Mouse (Mus musculus) embryonic facial prominence, embryonic 13.5 days (tissue): ENCODE measurements around the gene Apbb2. TPM values are rescaled to one million over a fixed set of nuclear protein-coding genes. Genes with fewer than 3 reads are reported as not detected.

ENCODE experiments used
- ATAC-seq: fragments of 200-750 bp; cut with Nextera tagmentation; 2 replicates; pipeline ENCODE4 v1.8.0; 2017; ENCODE audit warnings: low read depth; ENCODE audit not compliant: insufficient number of reproducible peaks, insufficient read depth, low FRiP score, low TSS enrichment
- H3K27ac ChIP-seq: fragments of 300-500 bp; sonication (generic); 2 replicates; pipeline ENCODE4 v1.5.1; 2015; ENCODE audit warnings: moderate library complexity, mild to moderate bottlenecking, inconsistent platforms
- H3K27me3 ChIP-seq: fragments of 300-500 bp; sonication (generic); 2 replicates; pipeline ENCODE4 v1.6.1; 2015; ENCODE audit warnings: mild to moderate bottlenecking, inconsistent platforms
- H3K36me3 ChIP-seq: fragments of 300-500 bp; sonication (generic); 2 replicates; pipeline ENCODE4 v1.6.1; 2015; ENCODE audit warnings: mild to moderate bottlenecking, inconsistent platforms
- H3K4me1 ChIP-seq: fragments of 300-500 bp; sonication (generic); 2 replicates; pipeline ENCODE4 v1.6.1; 2015; ENCODE audit warnings: inconsistent platforms
- H3K4me2 ChIP-seq: fragments of 300-500 bp; sonication (generic); 2 replicates; pipeline ENCODE4 v1.6.1; 2015; ENCODE audit warnings: moderate library complexity, mild to moderate bottlenecking, inconsistent platforms
- H3K4me3 ChIP-seq: fragments of 300-500 bp; sonication (generic); 2 replicates; pipeline ENCODE4 v1.5.1; 2015; ENCODE audit warnings: mild to moderate bottlenecking, inconsistent platforms
- H3K9ac ChIP-seq: fragments of 300-500 bp; sonication (generic); 2 replicates; pipeline ENCODE4 v1.6.1; 2015; ENCODE audit warnings: mild to moderate bottlenecking, inconsistent platforms
- H3K9me3 ChIP-seq: fragments of 300-500 bp; sonication (generic); 2 replicates; pipeline ENCODE4 v1.6.1; 2016; ENCODE audit warnings: inconsistent platforms
- WGBS: fragments of 180-500 bp; shearing (Covaris S2); methylation state at CpG from one replicate; pipeline ENCODE4 v1.1.7; 2015; ENCODE audit warnings: mixed read lengths; 5-methylcytosine and 5-hydroxymethylcytosine counted together
- polyA plus RNA-seq: library from polyadenylated mRNA; unstranded; fragments of >200 nt; fragmentation: Nextera tagmentation; extraction: Ambion mirVana; gene quantifications from 2 replicates; pipeline ENCODE4 v1.2.1, GENCODE M21; 2015

Apbb2 gene
- polyA plus RNA-seq, 1 experiment from 2014 or later: 74.1 TPM

DNA sequence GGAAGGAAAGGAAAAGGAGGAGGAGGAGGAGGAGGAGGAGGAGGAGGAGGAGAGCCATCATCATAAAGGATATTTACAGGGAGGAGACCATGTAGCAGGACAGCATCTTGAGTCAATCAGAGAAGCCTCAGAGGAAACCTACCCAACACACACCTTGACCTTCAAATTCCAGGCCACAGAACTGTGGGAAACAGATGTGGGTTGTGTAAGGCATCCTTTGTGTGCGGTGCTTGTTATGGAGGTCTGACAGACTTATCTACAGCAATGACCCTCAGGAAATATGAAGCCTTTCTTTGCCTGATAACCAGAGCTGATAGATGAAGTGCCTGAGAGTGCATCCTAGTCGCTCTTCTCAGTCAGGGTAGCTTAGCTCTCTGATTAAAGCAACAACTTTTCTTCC is 189.5 kb downstream of the Apbb2 start:
- WGBS: 57% methylated on average over 2 of the region's 2 CpGs

DNA sequence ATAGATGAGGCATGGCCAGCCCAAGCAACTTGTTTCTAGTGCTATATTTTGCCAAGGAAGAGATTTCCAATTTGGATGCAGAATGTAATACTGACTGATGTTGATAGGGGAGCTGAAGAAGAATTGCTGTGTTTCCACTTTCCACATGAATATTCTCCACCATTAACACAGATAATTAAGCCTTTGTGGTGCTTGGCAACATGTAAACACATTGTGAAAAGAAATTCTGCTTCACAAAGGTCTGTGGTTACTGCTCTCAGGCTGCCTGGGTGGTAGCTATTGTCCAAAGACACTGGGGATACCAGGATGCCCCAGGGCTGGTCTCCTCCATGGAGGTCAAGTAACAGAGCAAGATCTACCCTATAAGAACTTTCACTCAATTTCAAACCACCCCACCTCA is 190.5 kb downstream of the Apbb2 start:
- Histone ChIP-seq H3K9me3 (no peaks in the 10 kb centered on the region), H3K4me1 (peaks cover 12% of the 10 kb centered on the region), H3K27me3 (no peaks in the 10 kb centered on the region), H3K4me3 (no peak overlapping the region), H3K36me3 (no peaks in the 10 kb centered on the region), H3K27ac (no peak overlapping the region), H3K4me2 (no peak overlapping the region), H3K9ac (no peak overlapping the region)
- no peak for ATAC-seq

More for the DNA sequence above, 189.5 kb downstream of the Apbb2 start:
- Histone ChIP-seq H3K4me2 (no peak overlapping the region), H3K9ac (no peak overlapping the region), H3K27me3 (no peaks in the 10 kb centered on the region), H3K4me3 (no peak overlapping the region), H3K9me3 (no peaks in the 10 kb centered on the region), H3K4me1 (peaks cover 12% of the 10 kb centered on the region), H3K36me3 (no peaks in the 10 kb centered on the region), H3K27ac (no peak overlapping the region)
- ATAC-seq: no peak

- WGBS: 72% methylated on average over 4 of the region's 4 CpGs
- H3K36me3 ChIP-seq: no peaks in the 10 kb centered on the region
- H3K4me3 ChIP-seq: no peak overlapping the region
Observed at GRCm38 (mm10) chr5:66423909-66424308, 194.7 kb downstream of the Apbb2 start.

DNA sequence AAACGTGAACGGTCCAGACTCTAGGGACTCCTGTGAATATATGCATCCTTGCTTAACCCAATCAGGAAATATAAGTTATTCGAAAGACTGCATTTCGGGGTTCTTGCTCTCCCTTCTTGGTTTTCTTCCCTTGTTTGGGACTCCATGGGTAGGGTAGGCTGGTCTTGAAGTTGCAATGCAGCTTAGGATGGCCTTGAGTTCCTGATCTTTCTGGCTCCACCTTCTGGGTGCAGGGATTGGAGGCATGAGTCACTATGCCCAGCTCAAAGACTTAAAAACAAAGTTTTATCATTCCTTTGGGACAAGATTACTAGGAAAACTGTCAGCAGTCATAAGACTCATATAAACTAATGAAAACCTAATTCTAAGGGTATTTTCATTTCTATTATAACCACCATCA is 195.1 kb downstream of the Apbb2 start:
- Histone ChIP-seq H3K4me3 (no peak overlapping the region), H3K9ac (no peak overlapping the region), H3K4me2 (no peak overlapping the region), H3K27ac (no peak overlapping the region), H3K36me3 (no peaks in the 10 kb centered on the region), H3K27me3 (no peaks in the 10 kb centered on the region), H3K9me3 (no peaks in the 10 kb centered on the region), H3K4me1 (peaks cover 12% of the 10 kb centered on the region)
- WGBS: 87% methylated on average over 4 of the region's 4 CpGs
- no peak for ATAC-seq

More at GRCm38 (mm10) chr5:66423909-66424308, 194.7 kb downstream of the Apbb2 start:
- Histone ChIP-seq H3K27me3 (no peaks in the 10 kb centered on the region), H3K9ac (no peak overlapping the region), H3K9me3 (no peaks in the 10 kb centered on the region), H3K27ac (no peak overlapping the region), H3K4me2 (no peak overlapping the region), H3K4me1 (peaks cover 10% of the 10 kb centered on the region)
- ATAC-seq: no peak

DNA sequence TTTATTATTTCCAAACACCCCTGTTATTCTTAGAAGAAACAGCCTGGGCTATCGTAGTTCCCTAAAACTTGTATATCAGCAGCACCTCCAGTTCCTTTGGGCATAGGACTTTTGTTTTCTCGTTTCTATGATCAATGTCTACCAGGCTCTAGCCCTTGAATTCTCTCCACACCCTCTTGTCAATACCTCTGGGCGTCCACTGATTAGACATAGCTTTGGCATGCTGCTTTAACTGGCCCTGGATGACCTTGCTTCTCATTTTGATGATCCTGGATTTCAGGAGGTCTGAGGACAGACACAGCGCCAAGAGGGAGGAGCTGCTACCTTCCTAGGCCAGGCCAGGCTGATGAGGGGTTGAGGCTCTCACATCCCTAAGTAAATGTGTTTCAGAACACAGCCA is 196.6 kb downstream of the Apbb2 start:
- 82% methylated on average over 4 of the region's 4 CpGs for WGBS
- H3K4me3 ChIP-seq: no peak overlapping the region

GRCm38 (mm10) chr5:66421230-66421629 is 197.4 kb downstream of the Apbb2 start:
- 83% methylated on average over 15 of the region's 15 CpGs for WGBS
- no peak overlapping the region for H3K4me3 ChIP-seq

More for the DNA sequence above, 196.6 kb downstream of the Apbb2 start:
- no peak overlapping the region for H3K9ac ChIP-seq
- no peak overlapping the region for H3K27ac ChIP-seq
- no peaks in the 10 kb centered on the region for H3K9me3 ChIP-seq
- H3K36me3 ChIP-seq: no peaks in the 10 kb centered on the region
- H3K27me3 ChIP-seq: no peaks in the 10 kb centered on the region
- peaks cover 11% of the 10 kb centered on the region for H3K4me1 ChIP-seq
- ATAC-seq: no peak
- no peak overlapping the region for H3K4me2 ChIP-seq

DNA sequence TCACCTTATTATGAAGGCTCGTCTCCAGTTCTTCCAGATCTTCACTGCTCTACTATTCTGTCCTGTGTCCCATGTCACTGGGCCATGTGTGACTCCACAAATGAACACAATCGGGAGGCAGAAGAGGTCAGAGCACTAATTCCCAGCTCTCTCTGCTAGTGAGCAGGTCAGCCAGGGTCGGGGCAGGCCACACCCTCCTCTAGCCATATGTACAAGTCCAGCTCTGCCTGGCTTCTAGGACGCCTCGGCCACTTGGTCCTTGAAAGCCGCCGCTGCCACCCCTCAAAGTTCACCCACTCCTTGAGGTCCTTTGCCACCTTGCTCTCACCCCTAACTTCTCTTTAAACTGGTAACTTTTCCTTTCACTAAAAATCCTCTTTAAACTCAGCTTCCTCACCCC is 198.6 kb downstream of the Apbb2 start:
- Histone ChIP-seq H3K27ac (no peak overlapping the region), H3K4me3 (no peak overlapping the region), H3K4me2 (no peak overlapping the region), H3K27me3 (no peaks in the 10 kb centered on the region), H3K4me1 (peaks cover 17% of the 10 kb centered on the region), H3K36me3 (no peaks in the 10 kb centered on the region), H3K9ac (no peak overlapping the region), H3K9me3 (no peaks in the 10 kb centered on the region)
- 58% methylated on average over 7 of the region's 7 CpGs for WGBS
- ATAC-seq: no peak

More at GRCm38 (mm10) chr5:66421230-66421629, 197.4 kb downstream of the Apbb2 start:
- Histone ChIP-seq H3K27me3 (no peaks in the 10 kb centered on the region), H3K4me1 (peaks cover 9% of the 10 kb centered on the region; the same call in 1 of the 2 replicates), H3K27ac (no peak overlapping the region), H3K4me2 (no peak overlapping the region), H3K36me3 (no peaks in the 10 kb centered on the region), H3K9ac (no peak overlapping the region), H3K9me3 (no peaks in the 10 kb centered on the region)
- ATAC-seq: no peak

DNA sequence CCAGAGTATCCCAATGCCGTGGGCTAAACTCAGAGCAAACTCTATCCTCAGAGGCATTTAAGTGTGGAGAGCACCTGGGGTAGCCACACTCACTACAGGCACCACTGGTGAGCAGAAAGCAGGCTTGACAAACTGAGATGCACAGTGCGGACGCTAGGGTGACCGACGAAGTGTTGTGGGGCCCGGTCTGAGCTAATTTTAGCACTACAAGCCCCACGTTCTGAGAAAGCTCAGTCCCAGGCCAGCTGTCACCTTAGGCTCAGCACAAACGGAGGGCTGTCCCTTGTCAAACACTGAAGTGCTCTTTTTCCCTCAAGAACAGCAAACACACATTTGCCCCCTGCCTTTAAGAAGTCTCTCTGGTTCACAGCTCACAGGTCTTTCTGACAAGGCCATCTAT is 201.3 kb downstream of the Apbb2 start:
- Histone ChIP-seq H3K27me3 (no peaks in the 10 kb centered on the region), H3K4me1 (peaks cover 19% of the 10 kb centered on the region), H3K4me3 (no peak overlapping the region), H3K9me3 (no peaks in the 10 kb centered on the region), H3K4me2 (no peak overlapping the region), H3K36me3 (no peaks in the 10 kb centered on the region), H3K9ac (no peak overlapping the region), H3K27ac (no peak overlapping the region)
- WGBS: 71% methylated on average over 8 of the region's 8 CpGs
- ATAC-seq: no peak

DNA sequence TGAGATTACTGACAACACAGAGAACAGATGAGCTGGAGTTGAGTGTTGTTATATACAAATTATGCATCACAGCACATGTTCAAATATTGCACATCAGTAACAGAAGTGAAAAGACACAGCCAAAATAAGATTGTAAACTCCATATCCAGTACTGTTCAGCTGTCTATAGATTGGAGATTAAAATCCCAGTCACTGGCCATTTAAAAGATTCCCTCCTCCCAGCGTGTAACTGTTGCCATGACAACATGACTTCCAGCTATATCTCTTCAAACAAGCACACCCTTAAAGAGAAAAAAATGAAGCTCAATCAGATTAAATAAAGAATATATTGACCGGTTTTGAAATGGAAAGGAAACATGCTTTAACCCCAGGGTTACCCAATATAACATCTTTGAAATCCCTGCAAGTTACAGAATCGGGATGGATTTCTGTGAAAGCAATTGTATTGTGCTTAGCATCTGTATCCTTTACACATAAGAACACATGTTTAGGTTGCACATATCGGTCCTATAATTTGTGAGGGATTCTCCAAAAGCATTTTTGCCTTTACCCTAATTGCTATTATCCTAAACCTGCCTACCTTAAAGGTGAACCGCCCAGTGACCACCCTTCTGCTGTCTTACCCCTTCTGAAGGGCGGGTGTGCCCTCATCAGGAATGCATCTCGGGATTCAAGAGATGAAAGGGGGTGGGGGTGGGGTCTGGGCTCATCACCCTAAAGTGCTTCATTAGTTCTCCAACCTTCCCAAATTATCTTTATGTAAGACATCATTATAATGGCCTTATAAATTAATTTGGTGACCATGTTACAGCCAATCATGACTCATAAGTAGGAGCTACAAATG is 202.7 kb downstream of the Apbb2 start:
- WGBS: 61% methylated on average over 7 of the region's 7 CpGs

DNA sequence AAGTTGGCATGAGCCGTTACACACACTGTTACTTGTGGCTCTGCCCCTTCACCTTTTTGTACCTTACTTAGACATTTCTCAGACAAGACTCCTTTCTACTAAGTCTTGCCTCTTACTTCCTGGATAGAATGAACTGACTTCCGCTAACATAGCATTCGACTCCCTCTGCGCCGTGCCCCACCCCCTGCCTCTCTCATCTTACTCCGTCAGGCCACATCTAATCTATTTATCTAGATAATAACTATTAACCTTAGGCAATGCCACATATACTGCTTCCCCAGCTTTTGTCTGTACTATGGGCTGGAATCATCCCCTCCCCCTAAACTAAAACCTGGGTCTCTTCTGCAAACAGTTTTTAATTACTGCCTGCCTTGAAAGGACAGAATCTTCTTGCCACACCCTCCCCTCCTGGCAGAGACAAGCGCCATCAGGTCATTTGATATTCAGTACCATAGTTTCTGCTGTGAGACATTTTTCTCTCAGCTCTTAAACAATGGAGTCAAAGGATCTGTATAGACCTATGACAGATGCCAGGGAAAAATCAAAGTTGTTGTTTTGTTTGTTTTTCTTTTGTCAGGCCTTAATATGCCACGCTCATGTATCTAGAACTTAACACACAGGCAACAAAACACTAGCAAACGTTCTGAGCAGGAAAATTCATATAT is 203.4 kb downstream of the Apbb2 start:
- 48% methylated on average over 9 of the region's 9 CpGs for WGBS
- H3K36me3 ChIP-seq: no peaks in the 10 kb centered on the region
- H3K27me3 ChIP-seq: no peaks in the 10 kb centered on the region
- no peak overlapping the region for H3K4me3 ChIP-seq
- peaks cover 19% of the 10 kb centered on the region for H3K4me1 ChIP-seq
- H3K9ac ChIP-seq: no peak overlapping the region
- H3K27ac ChIP-seq: no peak overlapping the region
- no peak for ATAC-seq
- no peak overlapping the region for H3K4me2 ChIP-seq
- no peaks in the 10 kb centered on the region for H3K9me3 ChIP-seq

More for the DNA sequence above, 202.7 kb downstream of the Apbb2 start:
- Histone ChIP-seq H3K27me3 (no peaks in the 10 kb centered on the region), H3K4me3 (no peak overlapping the region), H3K36me3 (no peaks in the 10 kb centered on the region), H3K4me2 (no peak overlapping the region), H3K9me3 (no peaks in the 10 kb centered on the region), H3K27ac (no peak overlapping the region), H3K9ac (no peak overlapping the region), H3K4me1 (peaks cover 19% of the 10 kb centered on the region)
- ATAC-seq: no peak

GRCm38 (mm10) chr5:66413402-66413801 is 205.2 kb downstream of the Apbb2 start:
- Histone ChIP-seq H3K4me1 (peaks cover 16% of the 10 kb centered on the region), H3K36me3 (no peaks in the 10 kb centered on the region), H3K4me3 (no peak overlapping the region), H3K9me3 (no peaks in the 10 kb centered on the region), H3K4me2 (no peak overlapping the region), H3K27me3 (no peaks in the 10 kb centered on the region), H3K9ac (no peak overlapping the region), H3K27ac (no peak overlapping the region)
- no peak for ATAC-seq
- 67% methylated on average over 5 of the region's 5 CpGs for WGBS

DNA sequence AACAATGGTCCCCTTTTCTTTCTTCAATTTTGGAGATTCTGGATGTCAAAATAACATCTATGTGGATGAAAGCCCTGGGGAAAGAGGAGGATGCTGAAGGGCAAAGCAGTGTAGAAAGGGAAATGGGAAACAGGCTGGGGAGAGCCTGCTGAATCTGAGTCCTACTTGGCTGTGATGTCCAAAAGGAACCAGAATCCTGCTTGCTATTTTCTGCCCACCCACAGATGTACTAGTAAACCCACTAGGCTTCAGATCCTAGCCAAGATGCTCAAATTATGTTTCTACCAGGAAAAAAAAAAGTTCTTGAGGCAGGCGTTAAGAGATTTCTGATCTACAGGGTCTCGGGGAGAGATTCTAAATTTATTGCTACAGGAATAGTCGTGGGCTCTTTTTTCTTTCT is 205.8 kb downstream of the Apbb2 start:
- ATAC-seq: no peak
- H3K4me2 ChIP-seq: no peak overlapping the region
- 81% methylated on average over 3 of the region's 3 CpGs for WGBS

More for the DNA sequence above, 205.8 kb downstream of the Apbb2 start:
- peaks cover 11% of the 10 kb centered on the region for H3K4me1 ChIP-seq
- H3K27me3 ChIP-seq: no peaks in the 10 kb centered on the region
- no peak overlapping the region for H3K4me3 ChIP-seq
- H3K9me3 ChIP-seq: no peaks in the 10 kb centered on the region
- H3K36me3 ChIP-seq: no peaks in the 10 kb centered on the region
- no peak overlapping the region for H3K27ac ChIP-seq
- no peak overlapping the region for H3K9ac ChIP-seq
